Mouse (Mus musculus): ENCODE results near the gene Nt5m. TPM values are rescaled to one million over a fixed set of nuclear protein-coding genes. Genes with fewer than 3 reads are reported as not detected.

Nt5m gene
- total and polyA plus RNA-seq, 3 experiments = 26.6 to 29.1 TPM; not detected in 1

- Histone ChIP-seq H3K79me2 (ENCODE audit: control insufficient read depth, insufficient read depth, low read length, poor library complexity) (peaks cover 10% of the 10 kb centered on the region), H3K9ac (ENCODE audit: control insufficient read depth, low read depth, low read length, poor library complexity, severe bottlenecking) (no peak overlapping the region), H3K27ac (ENCODE audit: control insufficient read depth, low read depth, low read length) (no peak overlapping the region), H3K27me3 (ENCODE audit: control insufficient read depth in 1 of 2, insufficient read depth in 2 of 2, low read length in 2 of 2) (no peaks in the 10 kb centered on the region), H3K4me3 (ENCODE audit: control insufficient read depth in 1 of 2, insufficient read depth in 1 of 2, low read depth in 2 of 2, low read length in 2 of 2) (no peak overlapping the region), H3K36me3 (ENCODE audit: control insufficient read depth in 1 of 2, insufficient read depth in 2 of 2, low read length in 2 of 2) (peaks cover 0 to 9% of the 10 kb centered on the region in 2 experiments; a peak in 2 of 4 replicates), H3K9me3 (replicated peaks; ENCODE audit: insufficient read depth, low read length) (no peaks in the 10 kb centered on the region), H3K4me1 (ENCODE audit: control insufficient read depth in 1 of 2, insufficient read depth in 2 of 2, low read length in 2 of 2) (peaks cover 4 to 8% of the 10 kb centered on the region in 2 experiments; a peak in 3 of 4 replicates)
- TF ChIP-seq USF1 (IDR thresholded peaks at IDR 0.05; ENCODE audit: low read depth, low read length) (no peak), MAX (IDR thresholded peaks at IDR 0.05; ENCODE audit: low read length) (no peak)
- DNase-seq (ENCODE audit: low read depth, low spot score) = no peak
These were observed 7.1 kb downstream of the Nt5m start for GRCm38 (mm10) chr11:59846311-59846710.

GRCm38 (mm10) chr11:59847131-59847530, 7.9 kb downstream of the Nt5m start:
- TF ChIP-seq MYC (IDR thresholded peaks at IDR 0.05; ENCODE audit: low read depth, low read length) (peak; percentile 92), TBP (IDR thresholded peaks at IDR 0.05; ENCODE audit: low read depth, low read length) (peak; percentile 73), MAX (IDR thresholded peaks at IDR 0.05; ENCODE audit: low read length) (peak; percentile 60; the same call in 1 of the 2 replicates), MXI1 (IDR thresholded peaks at IDR 0.05; ENCODE audit: low read depth, low read length) (peak; percentile 64), ZC3H11A (IDR thresholded peaks at IDR 0.05; ENCODE audit: low read depth, low read length) (no peak), SMC3 (IDR thresholded peaks at IDR 0.05; ENCODE audit: low read depth, low read length) (peak; percentile 75), CTCF (IDR thresholded peaks at IDR 0.05 in 2 of 3, conservative IDR thresholded peaks at IDR 0.05 in 1 of 3; ENCODE audit: control insufficient read depth in 1 of 3, insufficient read depth in 1 of 3, low read depth in 2 of 3, low read length in 3 of 3, poor library complexity in 1 of 3, severe bottlenecking in 1 of 3) (peak; percentile 83 to 97 (median 89)), ELF1 (IDR thresholded peaks at IDR 0.05; ENCODE audit: low read depth, low read length) (peak; percentile 49; the same call in 1 of the 2 replicates), MYB (IDR thresholded peaks at IDR 0.05; ENCODE audit: low read depth, low read length) (no peak), RCOR1 (IDR thresholded peaks at IDR 0.05; ENCODE audit: low read depth, low read length) (peak; percentile 20; the same call in 1 of the 2 replicates), HCFC1 (IDR thresholded peaks at IDR 0.05; ENCODE audit: low read depth, low read length) (peak; percentile 59), RAD21 (IDR thresholded peaks at IDR 0.05; ENCODE audit: low read depth, low read length) (peak; percentile 44), SIN3A (IDR thresholded peaks at IDR 0.05; ENCODE audit: low read length) (peak; percentile 81), MAZ (IDR thresholded peaks at IDR 0.05; ENCODE audit: low read depth, low read length) (peak; percentile 92; the same call in 1 of the 2 replicates), GATA1 (IDR thresholded peaks at IDR 0.05; ENCODE audit: low read depth, low read length) (0 out of 2 replicates have a peak, but pooled peaks have one; percentile 14), POLR2AphosphoS5 (IDR thresholded peaks at IDR 0.05; ENCODE audit: borderline replicate concordance, low read depth, low read length) (no peak)
- peak overlapping the region in 1 of 2 experiments; percentile 81; a peak in 2 of 4 replicates for H3K4me3 ChIP-seq (ENCODE audit: control insufficient read depth in 1 of 2, insufficient read depth in 1 of 2, low read depth in 2 of 2, low read length in 2 of 2)
- H3K9me3 ChIP-seq (replicated peaks; ENCODE audit: insufficient read depth, low read length) = no peaks in the 10 kb centered on the region
- peak; percentile 97 for DNase-seq (ENCODE audit: low read depth, low spot score)
- H3K36me3 ChIP-seq (ENCODE audit: control insufficient read depth in 1 of 2, insufficient read depth in 2 of 2, low read length in 2 of 2) = peaks cover 0 to 9% of the 10 kb centered on the region in 2 experiments; a peak in 2 of 4 replicates
- H3K27ac ChIP-seq (ENCODE audit: control insufficient read depth, low read depth, low read length) = no peak overlapping the region
- peaks cover 10% of the 10 kb centered on the region for H3K79me2 ChIP-seq (ENCODE audit: control insufficient read depth, insufficient read depth, low read length, poor library complexity)
- no peak overlapping the region; the same call in 1 of the 2 replicates for H3K9ac ChIP-seq (ENCODE audit: control insufficient read depth, low read depth, low read length, poor library complexity, severe bottlenecking)
- H3K27me3 ChIP-seq (ENCODE audit: control insufficient read depth in 1 of 2, insufficient read depth in 2 of 2, low read length in 2 of 2) = no peaks in the 10 kb centered on the region
- peaks cover 4 to 8% of the 10 kb centered on the region in 2 experiments; a peak in 3 of 4 replicates for H3K4me1 ChIP-seq (ENCODE audit: control insufficient read depth in 1 of 2, insufficient read depth in 2 of 2, low read length in 2 of 2)

All from MEL (cell line).